Mouse (Mus musculus) testis, adult 2 months (tissue): ENCODE measurements around the gene Hmx1.

Experiments used
- CTCF ChIP-seq: fragments of 200-500 bp; IDR thresholded peaks from 2 replicates; pipeline ENCODE4 v1.5.1; 2012; ENCODE audit warnings: low read depth, mild to moderate bottlenecking, inconsistent platforms, low read length, moderate library complexity; ENCODE audit not compliant: control insufficient read depth, insufficient read depth, insufficient replicate concordance
- POLR2A ChIP-seq: fragments of 200-500 bp; IDR thresholded peaks from 2 replicates; pipeline ENCODE4 v1.6.1; 2012; ENCODE audit warnings: low read depth, mild to moderate bottlenecking, inconsistent platforms, low read length, moderate library complexity; ENCODE audit not compliant: control insufficient read depth

DNA sequence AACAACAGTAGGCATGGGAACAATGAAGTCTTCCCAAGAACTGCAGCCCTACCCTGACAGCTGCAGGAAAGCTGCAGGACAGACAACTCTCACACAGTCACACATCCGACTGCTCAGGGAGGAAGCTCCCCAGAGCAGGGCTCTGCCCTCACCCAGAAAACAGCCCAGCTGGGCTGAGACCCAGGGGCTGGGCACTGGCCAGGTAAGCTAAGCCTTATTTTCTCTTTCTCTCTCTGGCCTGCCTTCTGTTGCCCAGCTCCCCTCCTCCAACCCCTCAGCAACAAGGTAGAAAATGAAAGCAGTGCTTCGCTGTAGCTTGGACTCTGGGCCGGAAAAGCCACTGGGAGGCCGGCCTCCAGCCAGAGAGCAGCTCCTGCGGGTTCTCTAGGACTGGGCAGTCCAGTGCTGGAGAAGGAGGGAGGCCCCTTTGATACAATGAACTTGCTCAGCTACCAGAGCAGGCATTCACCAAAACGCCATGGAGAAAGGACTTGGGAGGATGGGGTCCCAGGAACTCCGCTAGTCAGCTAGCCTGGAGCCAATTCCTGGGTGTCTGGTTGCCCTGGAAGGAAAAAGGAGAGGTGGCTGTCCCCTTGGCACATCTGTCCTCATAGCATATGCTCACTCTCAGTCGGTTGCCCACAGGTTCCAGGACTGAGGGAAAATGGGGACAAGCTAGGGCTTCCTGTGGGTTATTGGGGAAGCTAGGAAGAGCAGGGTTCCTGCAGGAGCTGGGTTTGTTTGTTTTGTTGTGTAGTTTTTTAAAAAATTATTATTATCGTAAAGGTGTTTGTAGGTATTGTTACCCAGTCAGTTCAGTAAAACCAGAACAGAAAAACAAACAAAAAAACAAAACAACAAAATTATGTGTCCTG lies 6.9 kb downstream of the Hmx1 start:
- TF ChIP-seq CTCF (no peak), POLR2A (no peak)
